Mouse (Mus musculus) lung, adult 2 months (tissue): ENCODE data around the gene Siae.

Experiments used
- CTCF ChIP-seq: fragments of 200-500 bp; IDR thresholded peaks from 2 replicates; pipeline ENCODE4 v1.5.1; 2011; ENCODE audit warnings: mild to moderate bottlenecking, low read length, control low read depth; ENCODE audit not compliant: insufficient read depth
- POLR2A ChIP-seq: fragments of 200-500 bp; IDR thresholded peaks from 2 replicates; pipeline ENCODE4 v1.6.1; 2011; ENCODE audit warnings: low read depth, mild to moderate bottlenecking, control low read depth, low read length, borderline replicate concordance; ENCODE audit errors: extremely low read depth

DNA sequence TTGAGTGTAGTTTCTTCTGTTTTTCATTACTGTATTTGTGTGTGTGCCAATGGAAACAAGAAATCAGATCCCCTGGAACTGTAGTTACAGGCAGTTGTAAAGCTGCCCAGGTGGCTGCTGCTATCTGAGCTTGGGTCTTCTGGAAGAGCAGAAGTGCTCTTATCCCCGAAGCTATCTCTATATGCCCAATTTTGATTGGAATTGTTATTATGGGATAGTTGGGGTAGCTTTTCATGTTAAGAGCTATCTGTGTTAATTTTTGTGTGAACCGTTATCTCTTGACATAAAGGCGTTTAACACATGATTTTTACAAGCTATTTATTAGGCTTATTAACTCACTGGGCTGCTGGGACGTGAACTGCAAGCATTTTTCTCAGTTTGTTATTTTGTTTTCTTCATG is 54.1 kb downstream of the Siae start:
- TF ChIP-seq POLR2A (no peak), CTCF (no peak)
